ENCODE assay signal across 12 mouse cellular contexts in the genomic region with DNA sequence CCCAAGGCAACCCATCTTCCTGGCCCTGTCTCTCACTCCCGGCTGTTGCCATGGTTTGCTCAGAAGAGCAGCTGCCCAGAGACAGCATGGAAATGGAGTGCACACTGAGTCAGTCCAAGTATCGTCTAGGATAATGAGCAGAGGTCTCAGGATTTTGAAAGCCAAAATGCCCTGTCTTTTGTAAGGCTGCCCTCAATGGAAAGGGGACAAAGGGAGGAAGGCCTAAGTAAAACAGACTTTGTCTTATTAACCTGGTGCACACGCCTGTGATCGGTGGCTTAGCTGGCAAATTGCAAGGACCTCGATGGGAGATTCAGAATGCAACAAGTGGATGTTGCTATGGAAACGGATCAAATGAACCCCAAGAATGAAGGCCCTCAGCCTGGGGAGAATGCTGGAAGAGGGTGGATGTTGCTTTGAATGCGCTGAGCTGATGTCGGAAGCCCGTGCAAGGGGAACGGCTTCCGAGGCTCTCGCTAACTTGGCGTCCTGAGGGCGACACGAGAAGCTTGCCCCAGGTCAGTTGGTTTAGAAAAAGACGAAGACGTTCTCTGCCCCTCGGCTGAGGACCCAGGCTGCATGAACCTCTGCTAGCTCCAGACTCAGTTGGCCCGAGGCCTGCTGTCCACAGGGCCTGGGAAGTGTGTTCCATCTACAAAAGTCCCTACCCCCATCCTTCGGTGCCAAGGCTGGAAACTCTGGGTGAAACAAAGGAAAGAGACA.
DNase-seq lines count a peak whose midpoint lies in the region; ATAC-seq and TF ChIP-seq lines count a peak whose summit lies in the region.
"Had no signal": no experiment of that assay in that cellular context is flagged by ENCODE, and none has a peak within 500 bp of the region (broad histone marks: within the 10 kb centered on the region; RNA-seq: fewer than 3 reads in every experiment).

No protein-coding gene starts in this region.

- H3K4me3 ChIP-seq in forebrain, postnatal 0 days (ENCODE audit: low read depth, low read length), result no peak overlapping the region
- no peak overlapping the region for H3K4me3 ChIP-seq in midbrain, embryonic 15.5 days
- H3K4me3 ChIP-seq: myocyte had no signal

- ATAC-seq in forebrain, postnatal 0 days, result peak; percentile 68
- ATAC-seq in midbrain, embryonic 15.5 days (replicated peaks), result peak; percentile 75
- no peak for ATAC-seq in activated CD4-positive, CD25-positive, alpha-beta regulatory T cell, adult 4 months

- H3K9me3 ChIP-seq in forebrain, postnatal 0 days (ENCODE audit: low read length), result no peaks in the 10 kb centered on the region
- no peaks in the 10 kb centered on the region for H3K9me3 ChIP-seq in midbrain, embryonic 15.5 days

- TF ChIP-seq POLR2A in brain, embryonic 14.5 days (IDR thresholded peaks at IDR 0.05; ENCODE audit: borderline replicate concordance, extremely low read depth, insufficient read depth, insufficient read length, poor library complexity, severe bottlenecking), result no peak

- no peaks in the 10 kb centered on the region for H3K27me3 ChIP-seq in forebrain, postnatal 0 days (ENCODE audit: insufficient read depth, low read length)
- no peaks in the 10 kb centered on the region; the same call in none of the 2 replicates for H3K27me3 ChIP-seq in midbrain, embryonic 15.5 days (replicated peaks)

- H3K4me2 ChIP-seq in forebrain, postnatal 0 days (ENCODE audit: low read depth), result peak overlapping the region; percentile 13; the same call in 1 of the 2 replicates
- peak overlapping the region; percentile 41 for H3K4me2 ChIP-seq in midbrain, embryonic 15.5 days

- peaks cover 16% of the 10 kb centered on the region for H3K4me1 ChIP-seq in forebrain, postnatal 0 days (ENCODE audit: insufficient read depth)
- peaks cover 29% of the 10 kb centered on the region for H3K4me1 ChIP-seq in midbrain, embryonic 15.5 days

- no peak overlapping the region for H3K27ac ChIP-seq in forebrain, postnatal 0 days (ENCODE audit: low read depth, low read length)
- no peak overlapping the region for H3K27ac ChIP-seq in midbrain, embryonic 15.5 days

- no peak for TF ChIP-seq CTCF in brain, embryonic 14.5 days (IDR thresholded peaks at IDR 0.05; ENCODE audit: borderline replicate concordance, extremely low read depth, insufficient read depth, insufficient read length)
- no peak for TF ChIP-seq CTCF in forebrain, postnatal 0 days (IDR thresholded peaks at IDR 0.05; ENCODE audit: low read depth)

- H3K9ac ChIP-seq in forebrain, postnatal 0 days, result no peak overlapping the region
- H3K9ac ChIP-seq in midbrain, embryonic 15.5 days, result no peak overlapping the region

- H3K36me3 ChIP-seq in forebrain, postnatal 0 days (ENCODE audit: insufficient read depth), result no peaks in the 10 kb centered on the region
- H3K36me3 ChIP-seq in midbrain, embryonic 15.5 days (replicated peaks), result no peaks in the 10 kb centered on the region

- DNase-seq in cerebellum, adult 9-10 months, result peak; percentile 8
- no peak for DNase-seq in cerebellum, adult 11 months
- DNase-seq in brain, embryonic 14.5 days (ENCODE audit: low read depth), result peak; percentile 87
- DNase-seq in forebrain, postnatal 0 days, result peak; percentile 68
- no peak for DNase-seq in kidney, postnatal 25 days
- DNase-seq in adrenal gland, postnatal 10 days, result no peak
- DNase-seq: heart, adult 11 months; kidney, adult 11 months; lung, adult 2 months had no signal

- 23% methylated on average over 20 of the region's 20 CpGs for WGBS in forebrain, postnatal 0 days
- WGBS in midbrain, embryonic 15.5 days, result 15% methylated on average over 20 of the region's 20 CpGs

Comparison
In these comparisons a context has a peak if more than half of its experiments do, and no peak if none do; other contexts are left out.
1. DNase-seq: peak in cerebellum, adult 9-10 months (single experiment), brain, embryonic 14.5 days (single experiment) and forebrain, postnatal 0 days (single experiment); none in cerebellum, adult 11 months (single experiment), kidney, postnatal 25 days (0 of 2) and adrenal gland, postnatal 10 days (single experiment).